Mouse (Mus musculus) midbrain, postnatal 0 days (tissue): ENCODE measurements around the gene Ptprn2. TPM values are rescaled to one million over a fixed set of nuclear protein-coding genes. Genes with fewer than 3 reads are reported as not detected.

Experiments
- ATAC-seq: fragments of 200-750 bp; cut with Nextera tagmentation; 2 replicates; pipeline ENCODE4 v1.8.0; 2017; ENCODE audit warnings: moderate number of reproducible peaks, mild to moderate bottlenecking, moderate TSS enrichment, moderate library complexity; ENCODE audit not compliant: low FRiP score
- DNase-seq: peaks from one replicate; pipeline ENCODE4 v3.0.0-alpha.2; 2015; ENCODE audit warnings: low spot score
- H3K27ac ChIP-seq: fragments of 300-500 bp; sonication (generic); 2 replicates; pipeline ENCODE4 v1.5.1; 2014; ENCODE audit warnings: low read depth, mild to moderate bottlenecking, low read length, mixed read lengths
- H3K27me3 ChIP-seq: fragments of 300-500 bp; sonication (generic); 2 replicates; pipeline ENCODE4 v1.6.1; 2014; ENCODE audit warnings: low read length, control low read depth, mixed read lengths; ENCODE audit not compliant: insufficient read depth
- H3K36me3 ChIP-seq: fragments of 300-500 bp; sonication (generic); 2 replicates; pipeline ENCODE4 v1.6.1; 2014; ENCODE audit warnings: low read length, control low read depth, mixed read lengths; ENCODE audit not compliant: insufficient read depth
- H3K4me1 ChIP-seq: fragments of 300-500 bp; sonication (generic); 2 replicates; pipeline ENCODE4 v1.6.1; 2014; ENCODE audit warnings: mild to moderate bottlenecking, control low read depth, antibody characterized with exemption, low read length, mixed read lengths; ENCODE audit not compliant: insufficient read depth
- H3K4me2 ChIP-seq: fragments of 300-500 bp; sonication (generic); 2 replicates; pipeline ENCODE4 v1.6.1; 2014; ENCODE audit warnings: low read depth, mild to moderate bottlenecking, low read length, mixed read lengths; ENCODE audit not compliant: poor library complexity, severe bottlenecking
- H3K4me3 ChIP-seq: fragments of 300-500 bp; sonication (generic); 2 replicates; pipeline ENCODE4 v1.5.1; 2014; ENCODE audit warnings: low read depth, mild to moderate bottlenecking, low read length, moderate library complexity
- H3K9ac ChIP-seq: fragments of 300-500 bp; sonication (generic); replicated peaks from 2 replicates; pipeline ENCODE4 v1.6.1; 2014; ENCODE audit warnings: mild to moderate bottlenecking, low read length, moderate library complexity, mixed read lengths; ENCODE audit not compliant: poor library complexity, severe bottlenecking
- H3K9me3 ChIP-seq: fragments of 300-500 bp; sonication (generic); 2 replicates; pipeline ENCODE4 v1.6.1; 2016; ENCODE audit warnings: low read length, control low read depth
- CTCF ChIP-seq: IDR thresholded peaks from 2 replicates; pipeline ENCODE4 v1.5.1; 2016; ENCODE audit warnings: antibody characterized with exemption, mild to moderate bottlenecking
- WGBS: fragments of 180-500 bp; shearing (Covaris S2); extraction: QIAGEN DNeasy Blood & Tissue Kit; methylation state at CpG from one replicate; pipeline ENCODE4 v1.1.7; 2014; 5-methylcytosine and 5-hydroxymethylcytosine counted together
- polyA plus RNA-seq: library from polyadenylated mRNA; unstranded; fragments of >200 nt; fragmentation: Nextera tagmentation; extraction: Ambion mirVana; gene quantifications from 2 replicates; pipeline ENCODE4 v1.2.1, GENCODE M21; 2015
- total RNA-seq: library from RNA; depleted of rRNA; stranded (reverse); fragments of >200 nt; gene quantifications from 2 replicates; pipeline ENCODE4 v1.2.3, GENCODE M21; 2014

Ptprn2 gene
- total and polyA plus RNA-seq, 2 experiments from 2014 or later, result 22.2 to 110 TPM

- Histone ChIP-seq H3K4me2 (no peak overlapping the region), H3K27me3 (no peaks in the 10 kb centered on the region), H3K9me3 (no peaks in the 10 kb centered on the region), H3K4me1 (no peaks in the 10 kb centered on the region), H3K27ac (no peak overlapping the region), H3K36me3 (no peaks in the 10 kb centered on the region), H3K4me3 (no peak overlapping the region), H3K9ac (no peak overlapping the region)
- DNase-seq (no peak), ATAC-seq (no peak)
- WGBS, result 73% methylated on average over 4 of the region's 4 CpGs
- TF ChIP-seq CTCF, result no peak
Measured at GRCm38 (mm10) chr12:117140901-117141300, 655.4 kb downstream of the Ptprn2 start.

- DNase-seq (no peak), ATAC-seq (no peak)
- H3K4me1 ChIP-seq, result no peaks in the 10 kb centered on the region
- H3K27me3 ChIP-seq, result no peaks in the 10 kb centered on the region
- H3K27ac ChIP-seq, result no peak overlapping the region
- no peak overlapping the region for H3K9ac ChIP-seq
- no peak overlapping the region for H3K4me2 ChIP-seq
- H3K9me3 ChIP-seq, result no peaks in the 10 kb centered on the region
- WGBS, result 91% methylated on average over 6 of the region's 6 CpGs
- no peak overlapping the region for H3K4me3 ChIP-seq
- no peaks in the 10 kb centered on the region for H3K36me3 ChIP-seq
- TF ChIP-seq CTCF, result no peak
Measured at GRCm38 (mm10) chr12:117141394-117141793, 655.9 kb downstream of the Ptprn2 start.

GRCm38 (mm10) chr12:117149176-117149575, 663.7 kb downstream of the Ptprn2 start:
- Histone ChIP-seq H3K4me3 (no peak overlapping the region), H3K27me3 (no peaks in the 10 kb centered on the region), H3K36me3 (no peaks in the 10 kb centered on the region), H3K4me1 (peaks cover 15% of the 10 kb centered on the region; the same call in 1 of the 2 replicates), H3K27ac (no peak overlapping the region), H3K9ac (no peak overlapping the region), H3K9me3 (no peaks in the 10 kb centered on the region), H3K4me2 (peak overlapping the region; percentile 39; the same call in 1 of the 2 replicates)
- ATAC-seq (no peak), DNase-seq (no peak)
- WGBS, result 19% methylated on average over 7 of the region's 7 CpGs
- TF ChIP-seq CTCF, result no peak

- H3K9me3 ChIP-seq, result no peaks in the 10 kb centered on the region
- no peaks in the 10 kb centered on the region for H3K27me3 ChIP-seq
- peak overlapping the region; percentile 88 for H3K4me2 ChIP-seq
- H3K4me1 ChIP-seq, result peaks cover 15% of the 10 kb centered on the region; the same call in 1 of the 2 replicates
- TF ChIP-seq CTCF, result no peak
- ATAC-seq (no peak), DNase-seq (no peak)
- H3K27ac ChIP-seq, result peak overlapping the region; percentile 98
- no peaks in the 10 kb centered on the region for H3K36me3 ChIP-seq
- H3K4me3 ChIP-seq, result peak overlapping the region; percentile 15
- peak overlapping the region; percentile 42; the same call in 1 of the 2 replicates for H3K9ac ChIP-seq
- WGBS, result 15% methylated on average over 33 of the region's 33 CpGs
Measured at GRCm38 (mm10) chr12:117150611-117151395, 665.3 kb downstream of the Ptprn2 start.

- no peak; the same call in 1 of the 2 replicates for ATAC-seq
- DNase-seq, result no peak
- no peak for TF ChIP-seq CTCF
- peaks cover 15% of the 10 kb centered on the region; the same call in 1 of the 2 replicates for H3K4me1 ChIP-seq
- H3K27me3 ChIP-seq, result no peaks in the 10 kb centered on the region
- H3K9ac ChIP-seq, result peak overlapping the region; percentile 42
- 14% methylated on average over 7 of the region's 7 CpGs for WGBS
- H3K4me3 ChIP-seq, result peak overlapping the region; percentile 15; the same call in 1 of the 2 replicates
- H3K4me2 ChIP-seq, result peak overlapping the region; percentile 88
- peak overlapping the region; percentile 98 for H3K27ac ChIP-seq
- H3K36me3 ChIP-seq, result no peaks in the 10 kb centered on the region
- no peaks in the 10 kb centered on the region for H3K9me3 ChIP-seq
Measured at GRCm38 (mm10) chr12:117151611-117152010, 666.1 kb downstream of the Ptprn2 start.
